Mouse (Mus musculus) lung, postnatal 0 days (tissue): ENCODE data around the gene Taf6.

ENCODE experiments used
- CTCF ChIP-seq: IDR thresholded peaks from 2 replicates; pipeline ENCODE4 v1.5.1; 2016; ENCODE audit warnings: antibody characterized with exemption, mild to moderate bottlenecking
- EP300 ChIP-seq: IDR thresholded peaks from 2 replicates; pipeline ENCODE4 v1.6.1; 2016; ENCODE audit warnings: antibody characterized with exemption, mild to moderate bottlenecking, control low read depth

- no peak for TF ChIP-seq CTCF
- TF ChIP-seq EP300: no peak
Observed at GRCm38 (mm10) chr5:138202086-138202485, 14.8 kb upstream of the Taf6 start.
